Mouse (Mus musculus): ENCODE measurements around the gene Ankrd44. TPM values are rescaled to one million over a fixed set of nuclear protein-coding genes. Genes with fewer than 3 reads are reported as not detected.
"Not testable (repeated sequence)": the region's sequence is repeated elsewhere in the genome, so short reads cannot be mapped to it uniquely, and the experiment has no call there.

Ankrd44 gene
- total RNA-seq (2021), result 10 to 100 TPM; 20.6 to 22.8 TPM
- long read RNA-seq, experiment 1, partial matches to known transcripts, result 2 of 6 reads
- long read RNA-seq, experiment 1, other reads (novel, unspliced or antisense), result 4 of 6 reads
- long read RNA-seq, experiment 2, full-length matches to known transcripts, result 3 of 8 reads
- long read RNA-seq, experiment 2, partial matches to known transcripts, result 2 of 8 reads
- long read RNA-seq, experiment 2, other reads (novel, unspliced or antisense), result 3 of 8 reads

GRCm38 (mm10) chr1:54925971-54926771 lies at the start of gene Ankrd44:
Gene Ankrd44 (minus strand): TSS chr1:54926387.
- intact Hi-C loops (cut with DNase I), result loop anchor here (1.0 to 5.0 kb wide), 2 partner anchors 94 to 259 kb away; no protein-coding TSS in a partner anchor

GRCm38 (mm10) chr1:54971687-54972404 lies 45.7 kb upstream of the Ankrd44 start:
- DNase-seq (ENCODE audit: low spot score in 2 of 2), result no peak
- intact Hi-C loops (cut with DNase I), result loop anchor here (10.0 kb wide), 1 partner anchor 217 kb away; no protein-coding TSS in a partner anchor

More at GRCm38 (mm10) chr1:54925971-54926771, at the start of gene Ankrd44:
- peak; percentile 63 to 73 for DNase-seq (ENCODE audit: low spot score in 2 of 2)

- intact Hi-C loops (cut with DNase I), result no loop called here
- no peak for DNase-seq (ENCODE audit: low spot score in 2 of 2)
Observed at GRCm38 (mm10) chr1:54966858-54967257, 40.7 kb upstream of the Ankrd44 start.

GRCm38 (mm10) chr1:54965159-54965995 lies 39.2 kb upstream of the Ankrd44 start:
- intact Hi-C loops (cut with DNase I), result no loop called here
- DNase-seq (ENCODE audit: low spot score in 2 of 2), result no peak

DNA sequence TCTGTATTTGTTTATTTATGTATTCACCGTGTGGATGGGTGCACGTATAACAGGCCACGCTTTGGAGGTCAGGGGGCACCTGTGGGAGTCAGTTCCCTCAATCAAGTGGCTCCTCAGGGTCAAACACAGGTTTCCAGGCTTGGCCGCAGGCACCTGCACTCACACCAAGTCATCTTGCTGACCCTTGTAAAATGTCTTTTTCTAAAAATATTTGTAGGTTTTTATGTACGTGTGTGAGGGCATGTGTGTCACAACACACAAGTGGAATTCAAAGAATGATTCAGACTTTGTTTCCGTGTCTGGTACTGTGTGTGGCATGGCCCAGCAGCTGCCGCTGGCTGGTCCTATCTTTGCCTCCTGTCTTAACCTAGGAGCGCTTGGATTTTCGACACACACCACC lies 35.5 kb upstream of the Ankrd44 start:
- no peak for DNase-seq (ENCODE audit: low spot score in 2 of 2)
- intact Hi-C loops (cut with DNase I), result no loop called here

- intact Hi-C loops (cut with DNase I), result no loop called here
Observed at GRCm38 (mm10) chr1:54960613-54961165, 34.5 kb upstream of the Ankrd44 start.

DNA sequence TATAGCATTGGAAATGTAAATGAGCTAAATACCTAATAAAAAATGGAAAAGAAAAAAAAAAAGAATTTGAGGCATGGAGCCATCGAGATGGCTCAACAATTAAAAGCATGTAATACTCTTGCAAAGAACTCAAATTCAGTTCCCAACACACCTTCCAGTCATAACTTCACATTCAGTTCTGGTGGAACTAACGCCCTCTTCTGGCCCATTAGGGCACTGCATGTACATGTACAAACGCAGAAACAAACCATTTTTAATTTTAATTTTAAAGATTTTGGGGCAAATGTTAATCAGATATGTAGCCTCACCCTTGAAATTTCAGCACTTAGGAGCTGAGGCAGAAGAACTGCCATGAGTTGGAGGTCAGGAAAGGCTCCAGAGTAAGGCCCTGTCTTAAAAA lies 32.3 kb upstream of the Ankrd44 start:
- no peak for DNase-seq (ENCODE audit: low spot score in 2 of 2)
- intact Hi-C loops (cut with DNase I), result no loop called here

More at GRCm38 (mm10) chr1:54960613-54961165, 34.5 kb upstream of the Ankrd44 start:
- DNase-seq (ENCODE audit: low spot score in 2 of 2), result no peak

DNA sequence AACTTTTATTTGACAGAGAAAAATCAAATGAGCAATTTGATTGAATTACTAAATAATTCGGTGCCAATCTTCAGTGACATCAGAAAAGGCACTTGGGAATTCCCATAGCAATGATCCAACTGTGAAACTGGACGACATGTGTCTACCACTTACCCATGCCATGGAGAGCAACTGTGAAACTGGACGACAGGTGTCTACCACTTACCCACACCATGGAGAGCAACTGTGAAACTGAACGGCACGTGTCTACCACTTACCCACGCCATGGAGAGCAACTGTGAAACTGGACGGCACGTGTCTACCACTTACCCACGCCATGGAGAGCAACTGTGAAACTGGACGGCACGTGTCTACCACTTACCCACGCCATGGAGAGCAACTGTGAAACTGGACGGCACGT lies 30.8 kb upstream of the Ankrd44 start:
- DNase-seq (ENCODE audit: low spot score in 2 of 2); intact Hi-C loops (cut with DNase I): not testable (repeated sequence)

DNA sequence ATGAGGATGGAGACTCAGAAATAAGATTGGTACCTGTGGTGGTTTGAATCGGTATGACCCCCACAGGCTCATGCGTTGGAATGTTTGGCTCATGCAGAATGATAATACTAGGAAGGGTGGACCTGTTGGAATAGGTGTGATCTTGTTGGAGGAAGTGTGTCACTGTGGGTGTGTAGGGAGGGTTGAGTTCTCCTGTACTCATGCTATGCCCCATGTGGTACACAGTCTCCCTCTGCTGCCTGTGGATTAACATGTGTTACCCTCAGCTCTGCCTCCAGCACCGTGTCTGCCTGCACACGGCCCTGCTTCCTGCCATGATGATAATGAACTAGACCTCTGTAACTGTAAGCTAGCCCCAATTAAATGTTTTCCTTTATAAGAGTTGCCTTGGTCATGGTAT lies 28.7 kb upstream of the Ankrd44 start:
- intact Hi-C loops (cut with DNase I), result no loop called here
- no peak for DNase-seq (ENCODE audit: low spot score in 2 of 2)

GRCm38 (mm10) chr1:54944648-54945047 lies 18.5 kb upstream of the Ankrd44 start:
- DNase-seq (ENCODE audit: low spot score in 2 of 2), result no peak
- intact Hi-C loops (cut with DNase I), result no loop called here

- intact Hi-C loops (cut with DNase I), result no loop called here
- DNase-seq (ENCODE audit: low spot score in 2 of 2), result no peak
Observed at GRCm38 (mm10) chr1:54935466-54935865, 9.3 kb upstream of the Ankrd44 start.

DNA sequence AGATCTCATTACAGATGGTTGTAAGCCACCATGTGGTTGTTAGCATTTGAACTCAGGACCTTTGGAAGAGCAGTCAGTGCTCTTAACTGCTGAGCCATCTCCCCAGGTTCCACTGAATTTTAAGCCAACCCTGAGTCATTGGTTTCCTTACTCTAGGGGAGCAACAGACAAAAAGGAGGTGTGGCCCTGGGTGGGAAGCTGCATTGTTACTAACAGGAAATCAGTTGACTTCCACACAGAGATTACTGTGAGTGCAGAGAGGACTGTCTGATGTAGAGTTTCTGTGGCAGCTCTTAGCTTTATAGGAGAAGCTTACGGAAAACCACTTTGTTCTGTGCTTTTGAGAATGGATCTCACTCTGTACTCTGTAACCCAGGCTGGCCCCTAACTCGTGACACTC lies 8.7 kb upstream of the Ankrd44 start:
- intact Hi-C loops (cut with DNase I), result no loop called here

GRCm38 (mm10) chr1:54933646-54934045 lies 7.5 kb upstream of the Ankrd44 start:
- intact Hi-C loops (cut with DNase I), result no loop called here
- no peak for DNase-seq (ENCODE audit: low spot score in 2 of 2)

More for the DNA sequence above, 8.7 kb upstream of the Ankrd44 start:
- DNase-seq (ENCODE audit: low spot score in 2 of 2), result no peak

DNA sequence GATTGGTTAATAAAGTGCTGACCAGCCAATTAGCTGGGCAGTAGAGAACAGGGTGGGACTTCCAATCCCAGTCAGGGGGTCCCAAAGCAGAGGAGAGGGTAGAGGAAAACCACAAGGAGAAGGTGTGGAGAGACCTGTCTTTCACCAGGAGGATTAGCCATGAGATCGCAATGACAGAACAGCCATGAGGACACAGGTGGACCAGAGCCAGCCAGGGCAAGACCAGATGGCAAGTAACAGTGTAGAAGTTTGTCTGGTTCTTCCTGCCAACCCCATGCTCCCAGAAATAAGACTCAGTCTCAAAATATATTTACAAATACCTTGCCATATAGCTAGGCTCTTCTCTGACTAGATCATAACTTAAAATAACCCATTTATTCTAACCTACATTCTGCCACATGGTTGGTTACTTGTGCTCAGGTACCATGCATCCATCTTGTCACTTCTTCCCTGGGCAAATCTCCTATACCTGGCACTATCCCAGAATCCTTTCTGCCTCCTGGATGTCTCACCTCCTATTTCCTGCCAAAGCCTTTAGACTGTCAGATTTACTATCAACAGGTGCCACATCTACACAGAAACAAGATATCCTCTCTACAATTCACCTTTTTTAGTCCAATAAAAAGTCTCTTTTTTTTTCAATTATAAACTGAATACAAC lies 6.4 kb upstream of the Ankrd44 start:
- no peak for DNase-seq (ENCODE audit: low spot score in 2 of 2)
- intact Hi-C loops (cut with DNase I), result no loop called here

- intact Hi-C loops (cut with DNase I), result no loop called here
- no peak for DNase-seq (ENCODE audit: low spot score in 2 of 2)
Observed at GRCm38 (mm10) chr1:54931231-54931630, 5.0 kb upstream of the Ankrd44 start.

- no peak for DNase-seq (ENCODE audit: low spot score in 2 of 2)
- intact Hi-C loops (cut with DNase I), result no loop called here
Observed at GRCm38 (mm10) chr1:54930670-54931200, 4.5 kb upstream of the Ankrd44 start.

DNA sequence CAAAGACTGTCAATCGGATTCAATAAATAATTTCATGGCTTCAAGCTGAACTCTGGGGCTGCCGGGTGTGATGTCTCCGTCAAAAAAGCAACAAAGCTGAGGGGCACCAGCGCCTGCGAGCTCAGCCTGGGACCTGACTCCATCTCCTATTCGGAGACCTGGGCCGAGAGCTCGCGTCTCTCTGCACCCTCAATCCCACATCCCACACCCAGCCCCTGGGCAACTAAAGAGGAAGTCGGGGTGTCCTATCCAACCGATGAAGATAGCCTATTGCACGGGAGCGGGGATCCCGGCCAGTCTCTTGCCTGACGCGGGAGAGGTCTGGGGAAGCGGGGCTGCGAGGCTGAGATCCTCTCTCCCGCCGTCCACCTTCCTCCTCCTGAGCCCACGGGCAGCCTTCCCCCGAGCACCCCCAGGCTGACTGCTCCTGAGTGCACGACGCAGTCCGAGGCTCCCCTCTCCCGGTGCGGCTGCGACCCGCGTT lies 694 bp downstream of the Ankrd44 start:
- intact Hi-C loops (cut with DNase I), result loop anchor here (5.0 kb wide), 1 partner anchor 258 kb away; no protein-coding TSS in a partner anchor
- DNase-seq (ENCODE audit: low spot score in 2 of 2), result peak in 1 of 2 experiments; percentile 16

DNA sequence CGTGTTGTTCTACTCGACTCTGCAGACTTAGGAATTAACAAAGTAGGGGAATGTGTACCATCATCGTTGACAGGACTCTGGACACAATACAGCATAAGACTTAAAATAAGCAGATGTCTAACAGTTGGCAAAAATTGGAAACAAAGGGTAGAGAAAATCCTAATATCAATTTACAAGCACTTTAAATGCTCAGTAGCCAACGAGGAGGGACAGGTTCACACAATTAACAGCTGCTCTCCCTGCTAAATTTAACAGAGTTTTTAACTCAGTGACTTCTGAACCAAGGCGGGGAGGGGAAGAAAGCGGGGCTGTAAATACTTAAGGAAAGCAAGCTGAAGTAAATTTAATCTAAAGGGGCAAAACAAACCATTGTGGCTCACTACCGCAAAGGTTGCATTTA lies 1.4 kb downstream of the Ankrd44 start:
- no peak for DNase-seq (ENCODE audit: low spot score in 2 of 2)
- intact Hi-C loops (cut with DNase I), result loop anchor here (5.0 kb wide), 1 partner anchor 257 kb away; no protein-coding TSS in a partner anchor
